Mouse (Mus musculus) limb, embryonic 14.5 days (tissue): Measurements from ENCODE around the gene Caml. TPM values are rescaled to one million over a fixed set of nuclear protein-coding genes. Genes with fewer than 3 reads are reported as not detected.
A peak's percentile ranks its signal among the peaks of the same experiment; 100 is the strongest.

Experiments used
- ATAC-seq: fragments of 200-750 bp; cut with Nextera tagmentation; 2 replicates; pipeline ENCODE4 v1.8.0; 2017; ENCODE audit warnings: low read depth, moderate number of reproducible peaks, moderate TSS enrichment; ENCODE audit not compliant: low FRiP score
- DNase-seq: peaks from one replicate; pipeline ENCODE4 v3.0.0-alpha.2; 2015; ENCODE audit warnings: low spot score
- H3K27ac ChIP-seq: fragments of 300-500 bp; sonication (generic); replicated peaks from 2 replicates; pipeline ENCODE4 v1.5.1; 2014; ENCODE audit warnings: low read depth, mild to moderate bottlenecking, low read length, moderate library complexity, mixed read lengths
- H3K27me3 ChIP-seq: fragments of 300-500 bp; sonication (generic); 2 replicates; pipeline ENCODE4 v1.6.1; 2014; ENCODE audit warnings: low read length, mixed read lengths; ENCODE audit not compliant: control insufficient read depth, insufficient read depth
- H3K36me3 ChIP-seq: fragments of 300-500 bp; sonication (generic); 2 replicates; pipeline ENCODE4 v1.6.1; 2014; ENCODE audit warnings: mild to moderate bottlenecking, low read length, moderate library complexity, mixed read lengths; ENCODE audit not compliant: control insufficient read depth, insufficient read depth
- H3K4me1 ChIP-seq: fragments of 300-500 bp; sonication (generic); 2 replicates; pipeline ENCODE4 v1.6.1; 2014; ENCODE audit warnings: antibody characterized with exemption, low read length, mixed read lengths; ENCODE audit not compliant: control insufficient read depth, insufficient read depth
- H3K4me2 ChIP-seq: fragments of 300-500 bp; sonication (generic); replicated peaks from 2 replicates; pipeline ENCODE4 v1.6.1; 2014; ENCODE audit warnings: low read depth, mild to moderate bottlenecking, low read length, moderate library complexity; ENCODE audit not compliant: severe bottlenecking
- H3K4me3 ChIP-seq: fragments of 300-500 bp; sonication (generic); replicated peaks from 2 replicates; pipeline ENCODE4 v1.5.1; 2014; ENCODE audit warnings: low read length
- H3K9ac ChIP-seq: fragments of 300-500 bp; sonication (generic); 2 replicates; pipeline ENCODE4 v1.6.1; 2014; ENCODE audit warnings: mild to moderate bottlenecking, low read depth, low read length, moderate library complexity; ENCODE audit not compliant: severe bottlenecking
- H3K9me3 ChIP-seq: fragments of 300-500 bp; sonication (generic); 2 replicates; pipeline ENCODE4 v1.6.1; 2016; ENCODE audit warnings: low read length; ENCODE audit not compliant: control insufficient read depth
- POLR2A ChIP-seq: fragments of 200-500 bp; IDR thresholded peaks from 2 replicates; pipeline ENCODE4 v1.8.0; 2012; ENCODE audit warnings: inconsistent platforms, mild to moderate bottlenecking, moderate library complexity, borderline replicate concordance; ENCODE audit not compliant: insufficient read depth, insufficient read length; ENCODE audit errors: extremely low read depth
- WGBS: fragments of 180-500 bp; shearing (Covaris S2); extraction: QIAGEN DNeasy Blood & Tissue Kit; methylation state at CpG from one replicate; pipeline ENCODE4 v1.1.7; 2014; 5-methylcytosine and 5-hydroxymethylcytosine counted together
- polyA plus RNA-seq, 2 experiments: library from polyadenylated mRNA; depleted of rRNA in 1 of 2; stranded (reverse) in 1 of 2; unstranded in 1 of 2; fragments of >200 nt; fragmentation: Nextera tagmentation in 1 of 2; extraction: Ambion mirVana in 1 of 2; gene quantifications; 2 replicates each; pipeline versions ENCODE4 v1.2.1 to v1.2.3; 2012 to 2014

Gene Caml
- polyA plus RNA-seq, 2 experiments: 59.4 to 60.7 TPM

- H3K27ac ChIP-seq: no peak overlapping the region
- 93% methylated on average over 12 of the region's 12 CpGs for WGBS
- no peak overlapping the region for H3K4me3 ChIP-seq
- no peaks in the 10 kb centered on the region for H3K9me3 ChIP-seq
- peaks cover 19% of the 10 kb centered on the region for H3K4me1 ChIP-seq
- no peak overlapping the region for H3K4me2 ChIP-seq
- TF ChIP-seq POLR2A: no peak
- H3K9ac ChIP-seq: no peak overlapping the region
- no peaks in the 10 kb centered on the region for H3K27me3 ChIP-seq
- no peak for ATAC-seq
- peaks cover 39% of the 10 kb centered on the region for H3K36me3 ChIP-seq
- DNase-seq: no peak
Observed at GRCm38 (mm10) chr13:55596802-55597201, 26.0 kb upstream of the Caml start.

GRCm38 (mm10) chr13:55599566-55600540, 23.0 kb upstream of the Caml start, which contains the start of gene B4galt7:
TSS of gene B4galt7 (plus strand) at chr13:55599896.
- Histone ChIP-seq H3K27me3 (no peaks in the 10 kb centered on the region), H3K9ac (peak within 1 kb of the TSS; percentile 77), H3K27ac (no peak within 1 kb of the TSS), H3K4me3 (peak within 1 kb of the TSS; percentile 75), H3K4me2 (peak within 1 kb of the TSS; percentile 48), H3K36me3 (peaks cover 44% of the 10 kb centered on the region), H3K4me1 (0 out of 2 replicates have a peak, but pooled peaks cover 8% of the 10 kb centered on the region), H3K9me3 (no peaks in the 10 kb centered on the region)
- TF ChIP-seq POLR2A: 0 out of 2 replicates have a peak, but pooled peaks have one; percentile 29
- DNase-seq (peak; percentile 67), ATAC-seq (peak; percentile 87)
- 9% methylated on average over 51 of the region's 51 CpGs for WGBS

- H3K27me3 ChIP-seq: no peaks in the 10 kb centered on the region
- H3K27ac ChIP-seq: no peak overlapping the region
- H3K9me3 ChIP-seq: no peaks in the 10 kb centered on the region
- H3K4me2 ChIP-seq: peak overlapping the region; percentile 48
- peak overlapping the region; percentile 77 for H3K9ac ChIP-seq
- DNase-seq (no peak), ATAC-seq (no peak)
- H3K4me1 ChIP-seq: 0 out of 2 replicates have a peak, but pooled peaks cover 8% of the 10 kb centered on the region
- no peak for TF ChIP-seq POLR2A
- WGBS: 17% methylated on average over 9 of the region's 9 CpGs
- H3K36me3 ChIP-seq: peaks cover 39% of the 10 kb centered on the region
- H3K4me3 ChIP-seq: peak overlapping the region; percentile 75
Observed at GRCm38 (mm10) chr13:55600657-55601056, 22.1 kb upstream of the Caml start.

- Histone ChIP-seq H3K9me3 (no peaks in the 10 kb centered on the region), H3K27me3 (no peaks in the 10 kb centered on the region), H3K4me2 (no peak overlapping the region), H3K27ac (no peak overlapping the region), H3K9ac (no peak overlapping the region), H3K4me1 (0 out of 2 replicates have a peak, but pooled peaks cover 8% of the 10 kb centered on the region), H3K36me3 (peaks cover 36% of the 10 kb centered on the region), H3K4me3 (no peak overlapping the region)
- 9% methylated on average over 3 of the region's 3 CpGs for WGBS
- ATAC-seq: no peak
- DNase-seq: peak; percentile 90
- TF ChIP-seq POLR2A: no peak
Observed at GRCm38 (mm10) chr13:55601611-55602010, 21.2 kb upstream of the Caml start.

DNA sequence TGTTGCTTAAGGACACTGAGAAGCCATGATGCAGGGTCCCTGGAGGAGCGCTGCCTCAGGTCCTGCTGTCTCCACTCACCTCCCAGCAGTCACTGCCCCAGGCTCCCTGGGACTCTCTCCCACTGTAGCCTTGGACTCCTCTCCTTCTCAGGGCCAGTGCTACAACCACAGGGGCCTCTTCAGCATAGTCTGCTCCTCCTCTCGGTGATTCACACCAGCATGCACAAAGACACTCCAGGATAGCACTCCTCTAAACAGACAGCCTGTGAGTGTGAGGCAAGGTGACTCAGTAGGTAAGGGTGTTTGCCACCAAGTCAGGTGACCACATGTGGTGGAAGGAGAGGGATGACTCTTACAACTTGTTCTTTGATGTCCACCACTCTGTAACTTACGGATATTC, 18.2 kb upstream of the Caml start:
- no peak for DNase-seq
- no peak for TF ChIP-seq POLR2A
- Histone ChIP-seq H3K27me3 (no peaks in the 10 kb centered on the region), H3K4me1 (0 out of 2 replicates have a peak, but pooled peaks cover 8% of the 10 kb centered on the region), H3K36me3 (peaks cover 49% of the 10 kb centered on the region), H3K4me3 (no peak overlapping the region), H3K9me3 (no peaks in the 10 kb centered on the region), H3K9ac (no peak overlapping the region), H3K4me2 (no peak overlapping the region), H3K27ac (no peak overlapping the region)
- 88% methylated on average over 2 of the region's 3 CpGs for WGBS
- ATAC-seq: no peak
